Mouse (Mus musculus): Measurements from ENCODE around the gene Upb1. TPM values are rescaled to one million over a fixed set of nuclear protein-coding genes. Genes with fewer than 3 reads are reported as not detected.
A peak's percentile ranks its signal among the peaks of the same experiment; 100 is the strongest.
"Not testable (repeated sequence)": the region's sequence is repeated elsewhere in the genome, so short reads cannot be mapped to it uniquely, and the experiment has no call there.

The Upb1 gene
- polyA plus RNA-seq, 1 experiment from 2014 or later: 0.15 TPM

- Histone ChIP-seq H3K4me1 (peaks cover 5% of the 10 kb centered on the region), H3K9me3 (no peaks in the 10 kb centered on the region), H3K27me3 (ENCODE audit: poor library complexity, severe bottlenecking) (no peaks in the 10 kb centered on the region), H3K4me3 (no peak overlapping the region), H3K27ac (no peak overlapping the region), H3K36me3 (replicated peaks) (no peaks in the 10 kb centered on the region)
- DNase-seq (ENCODE audit: extremely low spot score, low spot score): no peak
- 90% methylated on average over 8 of the region's 8 CpGs for WGBS
These were observed 5.0 kb downstream of the Upb1 start for GRCm38 (mm10) chr10:75405916-75406315.

GRCm38 (mm10) chr10:75406755-75407154 is 5.8 kb downstream of the Upb1 start:
- Histone ChIP-seq H3K9me3 (no peaks in the 10 kb centered on the region), H3K27me3 (ENCODE audit: poor library complexity, severe bottlenecking) (no peaks in the 10 kb centered on the region), H3K27ac (no peak overlapping the region), H3K4me1 (peaks cover 10% of the 10 kb centered on the region), H3K4me3 (no peak overlapping the region), H3K36me3 (replicated peaks) (no peaks in the 10 kb centered on the region)
- WGBS: 54% methylated on average over 13 of the region's 13 CpGs
- no peak for DNase-seq (ENCODE audit: extremely low spot score, low spot score)

GRCm38 (mm10) chr10:75407741-75408140 is 6.8 kb downstream of the Upb1 start:
- WGBS: 81% methylated on average over 4 of the region's 4 CpGs
- H3K4me3 ChIP-seq: no peak overlapping the region
- H3K4me1 ChIP-seq: peaks cover 19% of the 10 kb centered on the region
- no peaks in the 10 kb centered on the region for H3K27me3 ChIP-seq (ENCODE audit: poor library complexity, severe bottlenecking)
- H3K9me3 ChIP-seq: no peaks in the 10 kb centered on the region
- H3K36me3 ChIP-seq (replicated peaks): no peaks in the 10 kb centered on the region
- DNase-seq (ENCODE audit: extremely low spot score, low spot score): no peak
- no peak overlapping the region for H3K27ac ChIP-seq

GRCm38 (mm10) chr10:75411343-75412113 is 10.6 kb downstream of the Upb1 start:
- WGBS: 33% methylated on average over 10 of the region's 10 CpGs
- H3K27me3 ChIP-seq (ENCODE audit: poor library complexity, severe bottlenecking); H3K9me3 ChIP-seq; H3K4me3 ChIP-seq; DNase-seq (ENCODE audit: extremely low spot score, low spot score); H3K36me3 ChIP-seq (replicated peaks): not testable (repeated sequence)
- H3K4me1 ChIP-seq: peaks cover 23% of the 10 kb centered on the region
- H3K27ac ChIP-seq: peak overlapping the region; percentile 30; the same call in 1 of the 2 replicates

- 71% methylated on average over 27 of the region's 27 CpGs for WGBS
- H3K4me1 ChIP-seq: peaks cover 21% of the 10 kb centered on the region
- no peaks in the 10 kb centered on the region for H3K36me3 ChIP-seq (replicated peaks)
- H3K27ac ChIP-seq: peak overlapping the region; percentile 22; the same call in 1 of the 2 replicates
- no peaks in the 10 kb centered on the region for H3K9me3 ChIP-seq
- no peak for DNase-seq (ENCODE audit: extremely low spot score, low spot score)
- H3K27me3 ChIP-seq (ENCODE audit: poor library complexity, severe bottlenecking): no peaks in the 10 kb centered on the region
- no peak overlapping the region for H3K4me3 ChIP-seq
These were observed 11.5 kb downstream of the Upb1 start for GRCm38 (mm10) chr10:75412114-75413103.

GRCm38 (mm10) chr10:75414925-75415324 is 14.0 kb downstream of the Upb1 start:
- no peaks in the 10 kb centered on the region for H3K36me3 ChIP-seq (replicated peaks)
- WGBS: 88% methylated on average over 7 of the region's 7 CpGs
- no peaks in the 10 kb centered on the region for H3K9me3 ChIP-seq
- no peaks in the 10 kb centered on the region for H3K27me3 ChIP-seq (ENCODE audit: poor library complexity, severe bottlenecking)
- no peak overlapping the region for H3K4me3 ChIP-seq
- no peak overlapping the region for H3K27ac ChIP-seq
- peaks cover 21% of the 10 kb centered on the region for H3K4me1 ChIP-seq
- DNase-seq (ENCODE audit: extremely low spot score, low spot score): no peak

- no peaks in the 10 kb centered on the region for H3K9me3 ChIP-seq
- H3K27me3 ChIP-seq (ENCODE audit: poor library complexity, severe bottlenecking): no peaks in the 10 kb centered on the region
- H3K4me3 ChIP-seq: no peak overlapping the region
- 91% methylated on average over 8 of the region's 8 CpGs for WGBS
- H3K27ac ChIP-seq: no peak overlapping the region
- no peaks in the 10 kb centered on the region for H3K36me3 ChIP-seq (replicated peaks)
- peaks cover 7% of the 10 kb centered on the region for H3K4me1 ChIP-seq
- DNase-seq (ENCODE audit: extremely low spot score, low spot score): no peak
These were observed 16.6 kb downstream of the Upb1 start for GRCm38 (mm10) chr10:75417363-75418042.

- Histone ChIP-seq H3K27ac (no peak overlapping the region), H3K9me3 (no peaks in the 10 kb centered on the region), H3K27me3 (ENCODE audit: poor library complexity, severe bottlenecking) (no peaks in the 10 kb centered on the region), H3K4me1 (no peaks in the 10 kb centered on the region), H3K4me3 (no peak overlapping the region), H3K36me3 (replicated peaks) (no peaks in the 10 kb centered on the region)
- 63% methylated on average over 4 of the region's 4 CpGs for WGBS
- DNase-seq (ENCODE audit: extremely low spot score, low spot score): no peak
These were observed 17.8 kb downstream of the Upb1 start for GRCm38 (mm10) chr10:75418747-75419146.

- no peak overlapping the region for H3K27ac ChIP-seq
- no peaks in the 10 kb centered on the region for H3K9me3 ChIP-seq
- H3K4me3 ChIP-seq: no peak overlapping the region
- 95% methylated on average over 10 of the region's 10 CpGs for WGBS
- no peak for DNase-seq (ENCODE audit: extremely low spot score, low spot score)
- no peaks in the 10 kb centered on the region for H3K4me1 ChIP-seq
- no peaks in the 10 kb centered on the region for H3K36me3 ChIP-seq (replicated peaks)
- H3K27me3 ChIP-seq (ENCODE audit: poor library complexity, severe bottlenecking): no peaks in the 10 kb centered on the region
These were observed 23.6 kb downstream of the Upb1 start for GRCm38 (mm10) chr10:75424498-75424901.

- Histone ChIP-seq H3K4me1 (no peaks in the 10 kb centered on the region), H3K27ac (no peak overlapping the region), H3K9me3 (peaks cover 6% of the 10 kb centered on the region; the same call in 1 of the 2 replicates), H3K4me3 (no peak overlapping the region), H3K36me3 (replicated peaks) (no peaks in the 10 kb centered on the region), H3K27me3 (ENCODE audit: poor library complexity, severe bottlenecking) (no peaks in the 10 kb centered on the region)
- DNase-seq (ENCODE audit: extremely low spot score, low spot score): no peak
- 92% methylated on average over 13 of the region's 13 CpGs for WGBS
These were observed 27.4 kb downstream of the Upb1 start for GRCm38 (mm10) chr10:75428049-75429003.

GRCm38 (mm10) chr10:75429004-75429380 is 28.1 kb downstream of the Upb1 start:
- H3K9me3 ChIP-seq: peaks cover 6% of the 10 kb centered on the region; the same call in 1 of the 2 replicates
- no peaks in the 10 kb centered on the region for H3K36me3 ChIP-seq (replicated peaks)
- H3K27me3 ChIP-seq (ENCODE audit: poor library complexity, severe bottlenecking): no peaks in the 10 kb centered on the region
- H3K27ac ChIP-seq: no peak overlapping the region
- WGBS: 82% methylated on average over 6 of the region's 6 CpGs
- H3K4me1 ChIP-seq: no peaks in the 10 kb centered on the region
- no peak overlapping the region for H3K4me3 ChIP-seq
- no peak for DNase-seq (ENCODE audit: extremely low spot score, low spot score)

Measured in forebrain, embryonic 10.5 days (tissue).